Mouse (Mus musculus) naive thymus-derived CD4-positive, alpha-beta T cell, adult 2 months (primary cell): Measurements from ENCODE around the gene Gm20388.

Experiments used
- DNase-seq: peaks from one replicate; pipeline ENCODE4 v3.0.0-alpha.2; 2011; ENCODE audit warnings: low read depth

The Gm20388 gene

GRCm38 (mm10) chr8:120012927-120013326 is 102.3 kb downstream of the Gm20388 start:
- no peak for DNase-seq

- no peak for DNase-seq
These were observed 103.8 kb downstream of the Gm20388 start for GRCm38 (mm10) chr8:120014267-120015023.

- no peak for DNase-seq
These were observed 105.3 kb downstream of the Gm20388 start for GRCm38 (mm10) chr8:120015916-120016315.

GRCm38 (mm10) chr8:120016424-120016823 is 105.8 kb downstream of the Gm20388 start:
- DNase-seq = no peak

GRCm38 (mm10) chr8:120017349-120017748 is 106.7 kb downstream of the Gm20388 start:
- DNase-seq = no peak

GRCm38 (mm10) chr8:120017786-120018185 is 107.1 kb downstream of the Gm20388 start:
- no peak for DNase-seq

- no peak for DNase-seq
These were observed 107.7 kb downstream of the Gm20388 start for GRCm38 (mm10) chr8:120018379-120018778.

- no peak for DNase-seq
These were observed 108.7 kb downstream of the Gm20388 start for GRCm38 (mm10) chr8:120019297-120019696.

- DNase-seq = no peak
These were observed 109.7 kb downstream of the Gm20388 start for GRCm38 (mm10) chr8:120020298-120020697.

GRCm38 (mm10) chr8:120026199-120026598 is 115.6 kb downstream of the Gm20388 start:
- DNase-seq = no peak

GRCm38 (mm10) chr8:120026991-120027390 is 116.3 kb downstream of the Gm20388 start:
- no peak for DNase-seq

GRCm38 (mm10) chr8:120030447-120030846 is 119.8 kb downstream of the Gm20388 start:
- no peak for DNase-seq

- DNase-seq = no peak
These were observed 122.0 kb downstream of the Gm20388 start for GRCm38 (mm10) chr8:120032549-120033208.

- DNase-seq = no peak
These were observed 123.8 kb downstream of the Gm20388 start for GRCm38 (mm10) chr8:120034471-120034870.

GRCm38 (mm10) chr8:120036111-120036510 is 125.5 kb downstream of the Gm20388 start:
- no peak for DNase-seq

GRCm38 (mm10) chr8:120036578-120036977 is 125.9 kb downstream of the Gm20388 start:
- no peak for DNase-seq

- no peak for DNase-seq
These were observed 126.6 kb downstream of the Gm20388 start for GRCm38 (mm10) chr8:120037199-120037598.

- DNase-seq = no peak
These were observed 127.0 kb downstream of the Gm20388 start for GRCm38 (mm10) chr8:120037611-120038010.

- no peak for DNase-seq
These were observed 128.1 kb downstream of the Gm20388 start for GRCm38 (mm10) chr8:120038741-120039140.

- DNase-seq = no peak
These were observed 128.8 kb downstream of the Gm20388 start for GRCm38 (mm10) chr8:120039313-120039919.

GRCm38 (mm10) chr8:120040861-120041260 is 130.2 kb downstream of the Gm20388 start:
- no peak for DNase-seq

- DNase-seq = no peak
These were observed 132.1 kb downstream of the Gm20388 start for GRCm38 (mm10) chr8:120042542-120043312.
